Mouse (Mus musculus): Measurements from ENCODE around the gene Gdf2. TPM values are rescaled to one million over a fixed set of nuclear protein-coding genes. Genes with fewer than 3 reads are reported as not detected.

Gene Gdf2
- polyA plus RNA-seq, 1 experiment from 2014 or later, result not detected

DNA sequence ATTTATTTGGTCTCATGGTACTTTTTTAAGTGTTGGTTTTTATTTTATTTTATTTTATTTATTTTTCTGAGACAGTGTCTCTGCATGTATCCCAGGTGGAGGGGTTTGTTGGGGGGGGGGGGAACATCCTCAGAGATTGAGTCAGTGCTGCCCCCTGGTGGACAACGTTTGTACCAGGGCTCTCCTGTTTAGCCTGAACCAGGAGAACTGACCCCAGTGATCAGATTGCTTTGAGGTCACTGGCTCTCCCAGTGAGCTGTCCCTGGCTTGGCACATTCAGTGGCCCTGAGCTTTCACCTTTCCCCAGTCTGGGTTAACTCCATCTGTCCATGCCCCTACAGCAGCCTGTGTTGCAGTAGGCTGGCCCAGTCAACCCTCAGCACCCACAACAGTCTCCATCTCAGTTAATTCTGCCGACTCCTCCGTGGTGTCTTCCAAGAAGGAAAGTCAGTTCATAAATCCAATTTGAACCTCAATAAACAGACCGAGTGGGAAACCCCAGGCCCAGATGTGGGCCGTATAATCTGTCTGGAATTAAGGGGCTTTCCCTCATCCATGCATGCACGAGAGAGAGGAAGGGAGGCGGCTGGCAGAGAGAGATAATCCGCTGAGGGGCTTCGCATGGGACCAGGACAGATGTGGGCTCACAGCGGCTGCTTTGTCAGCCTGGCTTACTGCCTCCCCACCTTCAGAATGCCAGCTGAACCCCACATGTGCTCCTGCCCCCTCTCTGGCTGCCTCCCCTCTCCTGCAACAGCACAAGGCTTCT lies 7.7 kb upstream of the Gdf2 start:
- Histone ChIP-seq H3K9ac (no peak overlapping the region), H3K4me1 (ENCODE audit: insufficient read depth) (no peaks in the 10 kb centered on the region), H3K9me3 (ENCODE audit: low read depth, low read length) (no peaks in the 10 kb centered on the region), H3K27ac (ENCODE audit: low read depth) (no peak overlapping the region), H3K4me2 (no peak overlapping the region), H3K27me3 (ENCODE audit: insufficient read depth, low read length) (peaks cover 33% of the 10 kb centered on the region), H3K4me3 (ENCODE audit: low read depth, low read length) (no peak overlapping the region), H3K36me3 (ENCODE audit: insufficient read depth) (no peaks in the 10 kb centered on the region)
- WGBS, result 59% methylated on average over 10 of the region's 10 CpGs
- peak; percentile 72 for TF ChIP-seq CTCF (IDR thresholded peaks at IDR 0.05; ENCODE audit: low read depth)
- ATAC-seq (ENCODE audit: insufficient read depth) (0 out of 2 replicates have a peak, but pooled peaks have one; percentile 23), DNase-seq (peak; percentile 76)

DNA sequence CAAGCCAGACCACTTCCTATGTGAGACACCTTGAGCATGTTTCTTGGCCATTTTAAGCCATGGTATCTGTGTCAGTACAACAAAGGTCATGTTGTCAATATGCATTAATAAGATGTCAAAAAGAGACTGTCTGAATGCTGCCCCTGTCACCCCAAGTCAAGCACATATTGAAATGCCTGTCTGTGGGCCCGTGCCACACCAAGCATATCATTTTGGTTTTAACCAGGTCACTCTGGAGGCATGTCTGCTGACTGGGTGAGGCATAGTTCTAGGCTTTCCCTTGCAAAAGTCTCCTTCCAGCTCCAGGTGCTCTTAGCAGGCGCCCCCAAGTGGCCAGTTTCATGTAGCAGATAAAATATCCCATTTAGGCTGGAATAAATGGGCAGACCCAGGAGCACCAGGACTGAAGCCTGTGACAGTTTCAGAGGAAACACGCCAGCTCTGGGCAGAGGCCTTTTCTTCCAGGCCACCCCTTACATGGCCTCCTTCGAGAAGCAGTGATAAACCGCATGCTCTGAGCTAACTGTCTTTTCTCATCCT lies 7.0 kb upstream of the Gdf2 start:
- 39% methylated on average over 5 of the region's 5 CpGs for WGBS
- Histone ChIP-seq H3K36me3 (ENCODE audit: insufficient read depth) (no peaks in the 10 kb centered on the region), H3K4me1 (ENCODE audit: insufficient read depth) (no peaks in the 10 kb centered on the region), H3K9me3 (ENCODE audit: low read depth, low read length) (no peaks in the 10 kb centered on the region), H3K9ac (no peak overlapping the region), H3K4me2 (no peak overlapping the region), H3K27me3 (ENCODE audit: insufficient read depth, low read length) (peaks cover 33% of the 10 kb centered on the region), H3K4me3 (ENCODE audit: low read depth, low read length) (no peak overlapping the region), H3K27ac (ENCODE audit: low read depth) (no peak overlapping the region)
- TF ChIP-seq CTCF (IDR thresholded peaks at IDR 0.05; ENCODE audit: low read depth), result peak; percentile 73
- DNase-seq (peak; percentile 84), ATAC-seq (ENCODE audit: insufficient read depth) (no peak)

DNA sequence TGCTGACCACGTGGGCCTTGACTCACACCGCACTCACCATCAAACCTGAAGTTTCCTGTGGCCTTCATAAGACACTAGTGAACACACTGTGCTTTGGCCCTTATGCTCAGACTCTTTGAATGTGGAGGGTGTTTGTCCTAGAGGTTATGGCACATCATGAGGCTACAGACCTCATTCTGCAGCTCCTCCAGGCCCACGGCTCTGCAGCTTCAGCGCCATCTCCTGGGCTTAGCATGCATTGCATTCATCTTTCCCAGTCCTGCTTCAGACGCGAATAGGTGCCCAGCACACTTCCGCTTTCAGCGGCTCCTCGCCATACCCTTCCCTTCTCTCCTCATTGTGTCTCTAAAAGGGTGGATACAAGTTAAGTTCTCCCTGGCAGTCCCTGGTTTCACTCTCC lies 1.7 kb upstream of the Gdf2 start:
- 0 out of 2 replicates have a peak, but pooled peaks have one; percentile 38 for ATAC-seq (ENCODE audit: insufficient read depth)
- H3K9ac ChIP-seq, result 0 out of 2 replicates have a peak overlapping the region, but pooled peaks have one; percentile 13
- H3K4me2 ChIP-seq, result peak overlapping the region; percentile 44

DNA sequence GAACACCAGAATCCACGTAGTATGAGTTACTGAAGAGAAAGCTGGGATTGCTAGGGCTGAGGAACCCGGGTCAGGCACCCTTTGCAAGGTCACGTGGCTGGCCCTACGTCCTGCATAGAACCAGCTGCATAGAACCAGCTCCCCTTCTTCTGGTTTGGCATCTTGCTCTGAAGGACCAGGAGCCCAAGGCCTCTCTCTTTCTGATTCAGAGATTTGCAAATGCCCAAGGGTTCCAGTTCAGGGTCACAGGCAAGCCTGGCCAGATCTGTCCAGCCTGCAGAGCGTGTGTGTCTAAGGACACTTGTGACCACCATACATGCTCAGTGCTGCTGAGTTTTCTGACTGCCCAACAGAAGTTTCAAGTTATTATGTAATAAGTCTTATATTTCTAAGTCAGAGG lies 1.4 kb downstream of the Gdf2 start:
- H3K27me3 ChIP-seq (ENCODE audit: insufficient read depth, low read length), result no peaks in the 10 kb centered on the region
- H3K4me1 ChIP-seq (ENCODE audit: insufficient read depth), result no peaks in the 10 kb centered on the region
- DNase-seq (no peak), ATAC-seq (ENCODE audit: insufficient read depth) (no peak)
- TF ChIP-seq CTCF (IDR thresholded peaks at IDR 0.05; ENCODE audit: low read depth), result no peak
- H3K4me2 ChIP-seq, result no peak overlapping the region
- no peaks in the 10 kb centered on the region for H3K9me3 ChIP-seq (ENCODE audit: low read depth, low read length)
- WGBS, result 64% methylated on average over 5 of the region's 5 CpGs
- no peaks in the 10 kb centered on the region for H3K36me3 ChIP-seq (ENCODE audit: insufficient read depth)
- no peak overlapping the region for H3K4me3 ChIP-seq (ENCODE audit: low read depth, low read length)
- no peak overlapping the region for H3K9ac ChIP-seq
- H3K27ac ChIP-seq (ENCODE audit: low read depth), result no peak overlapping the region

More for the DNA sequence above, 1.7 kb upstream of the Gdf2 start:
- TF ChIP-seq CTCF (IDR thresholded peaks at IDR 0.05; ENCODE audit: low read depth), result peak; percentile 90
- 24% methylated on average over 9 of the region's 9 CpGs for WGBS
- H3K27me3 ChIP-seq (ENCODE audit: insufficient read depth, low read length), result no peaks in the 10 kb centered on the region
- no peaks in the 10 kb centered on the region for H3K36me3 ChIP-seq (ENCODE audit: insufficient read depth)
- no peak overlapping the region for H3K4me3 ChIP-seq (ENCODE audit: low read depth, low read length)
- H3K9me3 ChIP-seq (ENCODE audit: low read depth, low read length), result no peaks in the 10 kb centered on the region
- no peaks in the 10 kb centered on the region for H3K4me1 ChIP-seq (ENCODE audit: insufficient read depth)
- no peak overlapping the region for H3K27ac ChIP-seq (ENCODE audit: low read depth)
- peak; percentile 90 for DNase-seq

DNA sequence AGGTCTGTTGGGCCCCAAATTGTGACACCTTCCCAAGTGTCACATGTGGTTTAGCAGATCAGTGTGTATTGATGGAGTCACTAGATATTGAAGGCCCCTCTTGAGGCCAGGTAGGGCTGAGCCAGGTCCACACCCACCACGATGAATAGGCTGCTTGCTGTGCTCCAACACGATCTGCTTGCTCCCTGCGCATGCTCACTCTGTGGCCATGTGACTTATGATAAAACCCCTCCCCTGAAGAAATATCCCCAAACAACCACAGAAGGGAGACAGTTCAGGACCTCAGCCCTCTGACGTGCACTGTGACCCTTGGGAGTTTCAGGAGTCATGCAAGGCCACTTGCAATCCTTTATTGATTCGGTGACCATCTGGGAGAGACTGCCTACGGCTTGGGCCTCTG lies 5.3 kb downstream of the Gdf2 start:
- Histone ChIP-seq H3K27ac (ENCODE audit: low read depth) (no peak overlapping the region), H3K4me1 (ENCODE audit: insufficient read depth) (no peaks in the 10 kb centered on the region), H3K27me3 (ENCODE audit: insufficient read depth, low read length) (no peaks in the 10 kb centered on the region), H3K4me2 (no peak overlapping the region), H3K9ac (no peak overlapping the region), H3K9me3 (ENCODE audit: low read depth, low read length) (no peaks in the 10 kb centered on the region), H3K36me3 (ENCODE audit: insufficient read depth) (no peaks in the 10 kb centered on the region), H3K4me3 (ENCODE audit: low read depth, low read length) (no peak overlapping the region)
- 66% methylated on average over 6 of the region's 6 CpGs for WGBS
- TF ChIP-seq CTCF (IDR thresholded peaks at IDR 0.05; ENCODE audit: low read depth), result no peak
- ATAC-seq (ENCODE audit: insufficient read depth), result no peak
- no peak for DNase-seq

DNA sequence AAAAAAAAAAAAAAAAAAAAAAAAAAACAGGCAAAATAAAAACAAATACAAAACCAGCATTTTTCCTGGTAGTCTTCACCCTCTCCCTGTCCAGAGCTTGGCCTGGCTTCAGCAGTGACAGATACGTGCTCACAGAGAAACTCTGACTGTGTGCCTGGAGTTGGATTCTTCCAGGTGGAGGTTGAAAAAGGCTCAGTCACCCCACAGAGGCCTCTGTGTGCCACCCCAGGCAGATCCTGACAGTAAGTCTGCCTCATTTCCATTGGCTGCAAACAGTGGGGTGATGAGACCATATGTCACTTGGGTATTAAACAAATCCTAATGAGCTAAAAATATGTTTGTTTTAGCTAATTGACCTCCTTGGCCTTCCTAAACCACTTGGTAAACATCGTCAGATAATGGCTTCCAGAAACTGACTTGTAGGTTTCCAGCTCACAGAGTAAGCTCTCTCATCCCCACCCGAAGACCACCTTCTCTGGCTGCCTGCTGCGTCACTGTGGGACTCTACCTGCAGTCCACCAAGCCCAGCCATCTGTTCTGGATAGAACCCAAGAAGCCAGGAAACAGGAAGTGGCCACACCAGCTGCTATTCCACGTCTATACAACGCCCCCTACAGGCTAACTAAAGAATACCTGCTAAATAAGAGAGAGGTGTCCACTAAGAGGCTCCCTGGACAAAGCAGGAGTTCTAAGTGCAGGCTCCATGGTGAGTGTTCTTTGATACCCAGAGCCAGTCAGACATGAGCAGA lies 11.6 kb downstream of the Gdf2 start:
- Histone ChIP-seq H3K4me1 (ENCODE audit: insufficient read depth) (no peaks in the 10 kb centered on the region), H3K9me3 (ENCODE audit: low read depth, low read length) (no peaks in the 10 kb centered on the region), H3K27ac (ENCODE audit: low read depth) (no peak overlapping the region), H3K4me3 (ENCODE audit: low read depth, low read length) (no peak overlapping the region), H3K9ac (no peak overlapping the region), H3K36me3 (ENCODE audit: insufficient read depth) (no peaks in the 10 kb centered on the region), H3K27me3 (ENCODE audit: insufficient read depth, low read length) (no peaks in the 10 kb centered on the region), H3K4me2 (no peak overlapping the region)
- DNase-seq (peak; percentile 15), ATAC-seq (ENCODE audit: insufficient read depth) (no peak)
- TF ChIP-seq CTCF (IDR thresholded peaks at IDR 0.05; ENCODE audit: low read depth), result peak; percentile 31; the same call in 1 of the 2 replicates
- 31% methylated on average over 6 of the region's 6 CpGs for WGBS

DNA sequence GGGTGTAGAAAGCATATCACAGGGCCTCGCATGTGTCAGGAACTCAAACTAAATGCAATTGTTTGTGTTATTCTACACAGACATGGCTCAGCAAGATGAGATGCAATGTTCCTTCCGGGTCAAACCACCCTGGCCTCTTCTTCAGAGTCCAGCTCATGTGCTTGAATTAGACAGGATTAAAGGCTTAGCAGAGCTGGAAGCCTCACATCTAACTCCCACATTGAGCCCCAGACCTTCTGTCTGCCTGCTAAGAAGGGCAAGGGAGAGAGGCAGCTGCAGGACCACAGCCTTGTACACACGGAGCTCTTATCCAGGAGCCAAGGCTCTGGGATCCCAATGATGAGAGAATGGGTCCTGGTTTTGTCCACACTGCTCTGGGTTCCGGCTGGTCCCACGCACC lies 12.9 kb downstream of the Gdf2 start, which contains the start of gene Rbp3:
Gene Rbp3 (plus strand): TSS at position 243 of the 400 bp plus-strand sequence.
- Histone ChIP-seq H3K9ac (no peak within 1 kb of the TSS), H3K27me3 (ENCODE audit: insufficient read depth, low read length) (no peaks in the 10 kb centered on the region), H3K36me3 (ENCODE audit: insufficient read depth) (no peaks in the 10 kb centered on the region), H3K4me3 (ENCODE audit: low read depth, low read length) (no peak within 1 kb of the TSS), H3K9me3 (ENCODE audit: low read depth, low read length) (no peaks in the 10 kb centered on the region), H3K27ac (ENCODE audit: low read depth) (no peak within 1 kb of the TSS), H3K4me2 (no peak within 1 kb of the TSS), H3K4me1 (ENCODE audit: insufficient read depth) (no peaks in the 10 kb centered on the region)
- DNase-seq (no peak), ATAC-seq (ENCODE audit: insufficient read depth) (no peak)
- 90% methylated on average over 5 of the region's 5 CpGs for WGBS
- TF ChIP-seq CTCF (IDR thresholded peaks at IDR 0.05; ENCODE audit: low read depth), result no peak

Measured in lung, embryonic 14.5 days (tissue).